In genomic region chr11:107667542-107667941, GRCm38 (mm10) we compare ENCODE assay signal across 26 mouse cellular contexts. TPM values are rescaled to one million over a fixed set of nuclear protein-coding genes. Genes with fewer than 3 reads are reported as not detected.
"Had no signal": no experiment of that assay in that cellular context is flagged by ENCODE, and none has a peak within 500 bp of the region (broad histone marks: within the 10 kb centered on the region; RNA-seq: fewer than 3 reads in every experiment).

No protein-coding gene starts in this region.

- H3K27me3 ChIP-seq: heart, embryonic 13.5 days; heart, embryonic 15.5 days; hindbrain, embryonic 13.5 days; hindbrain, embryonic 15.5 days; kidney, embryonic 15.5 days; limb, embryonic 13.5 days; limb, embryonic 15.5 days had no signal

- H3K4me3 ChIP-seq: heart, embryonic 13.5 days; heart, embryonic 15.5 days; hindbrain, embryonic 13.5 days; hindbrain, embryonic 15.5 days; kidney, embryonic 15.5 days; limb, embryonic 13.5 days; limb, embryonic 15.5 days had no signal

- H3K27ac ChIP-seq: heart, embryonic 13.5 days; heart, embryonic 15.5 days; hindbrain, embryonic 13.5 days; hindbrain, embryonic 15.5 days; hindbrain, postnatal 0 days; kidney, embryonic 15.5 days; kidney, postnatal 0 days; limb, embryonic 13.5 days; limb, embryonic 15.5 days had no signal

- ATAC-seq: hindbrain, postnatal 0 days; intestine, embryonic 16.5 days had no signal

- H3K4me1 ChIP-seq: heart, embryonic 15.5 days; hindbrain, embryonic 13.5 days; hindbrain, embryonic 15.5 days; kidney, embryonic 15.5 days; limb, embryonic 13.5 days; limb, embryonic 15.5 days had no signal

- H3K9me3 ChIP-seq: heart, embryonic 13.5 days; heart, embryonic 15.5 days; hindbrain, embryonic 13.5 days; hindbrain, embryonic 15.5 days; kidney, embryonic 15.5 days; limb, embryonic 13.5 days; limb, embryonic 15.5 days had no signal

- DNase-seq: gastrocnemius, postnatal 14 days; gastrocnemius, postnatal 36 days; heart, adult 18-20 months; heart, postnatal 14 days; heart, postnatal 36 days; kidney, adult 11 months; kidney, adult 2 months; kidney, adult 9 months; kidney, postnatal 14 days; kidney, postnatal 36 days; layer of hippocampus, adult 9-11 months; layer of hippocampus, postnatal 36 days; left cerebral cortex, postnatal 4 days had no signal

- H3K9ac ChIP-seq: heart, embryonic 13.5 days; heart, embryonic 15.5 days; hindbrain, embryonic 13.5 days; hindbrain, embryonic 15.5 days; kidney, embryonic 15.5 days; limb, embryonic 13.5 days; limb, embryonic 15.5 days had no signal

- H3K4me2 ChIP-seq: heart, embryonic 11.5 days; heart, embryonic 13.5 days; heart, embryonic 15.5 days; hindbrain, embryonic 13.5 days; hindbrain, embryonic 15.5 days; kidney, embryonic 15.5 days; limb, embryonic 13.5 days; limb, embryonic 15.5 days had no signal

RNA-seq across cellular contexts. Expression of gene Cacng1, which starts 48.8 kb away (rescaled TPM):
- polyA plus RNA-seq: heart, embryonic 11.5 days; heart, postnatal 0 days; intestine, embryonic 14.5 days; intestine, embryonic 16.5 days had no signal
